Mouse (Mus musculus): ENCODE measurements around the gene Guca2b. TPM values are rescaled to one million over a fixed set of nuclear protein-coding genes. Genes with fewer than 3 reads are reported as not detected.

Gene Guca2b
- total RNA-seq, 2 experiments from 2014 or later = not detected

Other genes starting within 250 kb of the Guca2b start
- gene Ccdc30, start 243.4 kb downstream of the Guca2b start, total RNA-seq (2021) = 10 to 100 TPM in 1 of 2 experiments, 1 to 10 TPM in 1; 6.7 to 10.5 TPM
- gene Ppcs, start 236.5 kb downstream of the Guca2b start, total RNA-seq (2021) = 10 to 100 TPM; 28.8 to 33.2 TPM
- 1 to 10 TPM; 1.9 to 2.6 TPM for gene Zmynd12, start 236.1 kb downstream of the Guca2b start, total RNA-seq (2021)
- gene Rimkla, start 166.3 kb downstream of the Guca2b start, total RNA-seq (2021) = 1 to 10 TPM in 1 of 2 experiments, under 1 TPM in 1; 0.60 to 1.2 TPM
- 10 to 100 TPM; 29.8 to 39.3 TPM for gene Foxj3, start 122.0 kb downstream of the Guca2b start, total RNA-seq (2021)
- 10 to 100 TPM; 10.1 to 13.0 TPM for gene Frg2f1, start 119.4 kb downstream of the Guca2b start, total RNA-seq (2021)
- not detected for gene Guca2a, start 21.2 kb downstream of the Guca2b start, total RNA-seq (2021)
- 1 to 10 TPM; 7.4 to 9.7 TPM for gene Hivep3, start 74.8 kb upstream of the Guca2b start, total RNA-seq (2021)